Comparison of ENCODE assay signal across 19 mouse cellular contexts in the genomic region with DNA sequence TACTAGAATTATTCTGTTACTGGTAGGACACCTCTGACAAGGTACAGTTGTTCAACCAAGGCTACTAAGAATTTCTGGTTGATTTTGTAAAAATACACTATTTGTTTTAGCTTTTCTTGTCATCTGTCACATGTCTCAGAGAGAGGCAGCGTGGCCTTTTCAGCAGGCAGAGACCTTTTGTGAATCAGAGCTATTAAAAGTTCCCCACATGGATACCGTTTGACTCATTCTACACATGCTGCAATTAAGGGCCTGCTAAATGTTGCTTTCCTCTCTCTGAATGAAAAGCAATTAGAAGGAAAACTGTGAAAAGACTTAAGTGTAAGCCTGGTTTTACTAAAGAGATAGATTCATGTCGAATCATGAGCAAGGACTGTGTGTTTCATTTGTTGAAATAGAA.
DNase-seq lines count a peak whose midpoint lies in the region; ATAC-seq lines count a peak whose summit lies in the region.
"Had no signal": no experiment of that assay in that cellular context is flagged by ENCODE, and none has a peak within 500 bp of the region (broad histone marks: within the 10 kb centered on the region; RNA-seq: fewer than 3 reads in every experiment).

No protein-coding gene starts in this region.

- 0 out of 2 replicates have a peak, but pooled peaks cover 3% of the 10 kb centered on the region for H3K9me3 ChIP-seq in forebrain, embryonic 14.5 days (replicated peaks; ENCODE audit: control insufficient read depth, low read length)
- H3K9me3 ChIP-seq: embryonic facial prominence, embryonic 10.5 days; heart, embryonic 15.5 days; intestine, embryonic 15.5 days had no signal

- peak; percentile 84 for ATAC-seq in forebrain, embryonic 14.5 days
- ATAC-seq: intestine, embryonic 15.5 days had no signal

- H3K4me3 ChIP-seq in forebrain, embryonic 14.5 days (ENCODE audit: low read depth, low read length) = no peak overlapping the region
- H3K4me3 ChIP-seq: embryonic facial prominence, embryonic 10.5 days; heart, adult 2 months; heart, embryonic 15.5 days; intestine, embryonic 15.5 days had no signal

- no peak overlapping the region for H3K27ac ChIP-seq in forebrain, embryonic 14.5 days (ENCODE audit: low read depth, low read length)
- H3K27ac ChIP-seq: embryonic facial prominence, embryonic 10.5 days; heart, adult 2 months; heart, embryonic 15.5 days; hindbrain, embryonic 14.5 days; intestine, embryonic 15.5 days had no signal

- peak; percentile 6 to 9 for DNase-seq in adrenal gland, postnatal 36 days
- DNase-seq in adrenal gland, postnatal 10 days = no peak
- peak; percentile 4 for DNase-seq in right cerebral cortex, adult 18-20 months
- no peak for DNase-seq in right cerebral cortex, adult 2 months (ENCODE audit: low spot score in 2 of 2)
- peak; percentile 76 for DNase-seq in forebrain, embryonic 14.5 days (ENCODE audit: low spot score)
- DNase-seq in thymus, postnatal 14 days = no peak
- DNase-seq in cerebellum, adult 9-11 months = no peak
- DNase-seq: cerebellum, adult 18-20 months; cerebellum, postnatal 10 days; gastrocnemius, postnatal 14 days; heart, adult 2 months; heart, postnatal 14 days; kidney, adult 18-20 months had no signal

- 0 out of 2 replicates have a peak, but pooled peaks cover 5% of the 10 kb centered on the region for H3K4me1 ChIP-seq in forebrain, embryonic 14.5 days (ENCODE audit: control insufficient read depth, insufficient read depth, low read length)
- H3K4me1 ChIP-seq: embryonic facial prominence, embryonic 10.5 days; heart, embryonic 15.5 days; intestine, embryonic 15.5 days had no signal

- no peaks in the 10 kb centered on the region for H3K36me3 ChIP-seq in forebrain, embryonic 14.5 days (ENCODE audit: control insufficient read depth, insufficient read depth, low read length)
- H3K36me3 ChIP-seq: embryonic facial prominence, embryonic 10.5 days; heart, embryonic 15.5 days; intestine, embryonic 15.5 days had no signal

- H3K9ac ChIP-seq in forebrain, embryonic 14.5 days (ENCODE audit: low read length) = no peak overlapping the region
- H3K9ac ChIP-seq: heart, embryonic 15.5 days; hindbrain, embryonic 14.5 days; intestine, embryonic 15.5 days had no signal

- 2% methylated on average over 3 of the region's 3 CpGs for WGBS in forebrain, embryonic 14.5 days

- H3K27me3 ChIP-seq in forebrain, embryonic 14.5 days (replicated peaks; ENCODE audit: control insufficient read depth, insufficient read depth, low read length) = no peaks in the 10 kb centered on the region
- H3K27me3 ChIP-seq: CH12.LX; heart, embryonic 15.5 days; intestine, embryonic 15.5 days had no signal

- H3K4me2 ChIP-seq in forebrain, embryonic 14.5 days (ENCODE audit: low read length) = no peak overlapping the region
- H3K4me2 ChIP-seq: heart, embryonic 11.5 days; heart, embryonic 15.5 days; hindbrain, embryonic 14.5 days; intestine, embryonic 15.5 days had no signal

Comparison
In these comparisons a context has a peak if more than half of its experiments do, and no peak if none do; other contexts are left out.
1. DNase-seq: peak in adrenal gland, postnatal 36 days (2 of 2), right cerebral cortex, adult 18-20 months (single experiment) and forebrain, embryonic 14.5 days (single experiment); none in adrenal gland, postnatal 10 days (single experiment), right cerebral cortex, adult 2 months (0 of 2), thymus, postnatal 14 days (single experiment) and cerebellum, adult 9-11 months (single experiment).